Mouse (Mus musculus) embryonic fibroblast, embryonic 13.5 days (primary cell): ENCODE results near the gene Apba1. TPM values are rescaled to one million over a fixed set of nuclear protein-coding genes. Genes with fewer than 3 reads are reported as not detected.
A peak's percentile ranks its signal among the peaks of the same experiment; 100 is the strongest.

Source experiments
- H3K27ac ChIP-seq: 2 replicates; pipeline ENCODE4 v1.5.1; 2012; ENCODE audit warnings: low read length, control low read depth, inconsistent platforms; ENCODE audit not compliant: insufficient read depth
- H3K4me1 ChIP-seq: 2 replicates; pipeline ENCODE4 v1.6.1; 2011; ENCODE audit warnings: low read length; ENCODE audit not compliant: control insufficient read depth, insufficient read depth
- H3K4me3 ChIP-seq: 2 replicates; pipeline ENCODE4 v1.5.1; 2011; ENCODE audit warnings: mild to moderate bottlenecking, control low read depth, low read length; ENCODE audit not compliant: insufficient read depth
- CTCF ChIP-seq: IDR thresholded peaks from 2 replicates; pipeline ENCODE4 v1.5.1; 2011; ENCODE audit warnings: mild to moderate bottlenecking, control low read depth, low read length, moderate library complexity, borderline replicate concordance; ENCODE audit not compliant: insufficient read depth
- POLR2A ChIP-seq: IDR thresholded peaks from 2 replicates; pipeline ENCODE4 v1.6.1; 2011; ENCODE audit warnings: low read depth, mild to moderate bottlenecking, control low read depth, low read length, moderate library complexity
- polyA plus RNA-seq: library from polyadenylated mRNA; stranded (reverse); fragments of >200 nt; gene quantifications from 2 replicates; pipeline ENCODE4 v1.2.4, GENCODE M21; 2011; ENCODE audit warnings: low read depth; ENCODE audit not compliant: missing spikeins, insufficient read length

Gene Apba1
- polyA plus RNA-seq, 1 experiment = 7.5 TPM

DNA sequence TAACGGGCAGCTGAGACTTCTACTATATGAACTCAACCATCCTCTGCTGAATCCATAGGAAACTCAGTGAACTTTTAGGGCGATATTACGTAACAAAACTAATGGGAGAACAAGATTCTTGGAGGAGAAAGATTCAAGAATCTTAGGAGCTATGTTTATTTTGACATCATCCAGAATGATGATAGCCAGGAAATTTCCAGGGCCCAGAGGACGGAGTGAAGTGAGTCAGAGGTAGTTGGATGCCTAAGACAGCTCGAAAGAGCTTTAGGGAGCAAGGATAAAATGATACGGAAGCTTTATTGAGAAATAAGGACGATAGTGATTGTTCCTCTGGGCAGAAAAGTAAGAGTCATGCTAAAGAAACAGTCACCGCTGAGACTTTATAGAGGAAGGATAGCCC, 67.6 kb downstream of the Apba1 start:
- Histone ChIP-seq H3K4me1 (peaks cover 3% of the 10 kb centered on the region; the same call in 1 of the 2 replicates), H3K4me3 (no peak overlapping the region), H3K27ac (no peak overlapping the region)
- no peak for TF ChIP-seq POLR2A
- TF ChIP-seq CTCF = no peak

GRCm38 (mm10) chr19:23830761-23831160, 72.1 kb downstream of the Apba1 start:
- Histone ChIP-seq H3K27ac (no peak overlapping the region), H3K4me3 (no peak overlapping the region), H3K4me1 (no peaks in the 10 kb centered on the region)
- TF ChIP-seq POLR2A = no peak
- TF ChIP-seq CTCF = no peak

DNA sequence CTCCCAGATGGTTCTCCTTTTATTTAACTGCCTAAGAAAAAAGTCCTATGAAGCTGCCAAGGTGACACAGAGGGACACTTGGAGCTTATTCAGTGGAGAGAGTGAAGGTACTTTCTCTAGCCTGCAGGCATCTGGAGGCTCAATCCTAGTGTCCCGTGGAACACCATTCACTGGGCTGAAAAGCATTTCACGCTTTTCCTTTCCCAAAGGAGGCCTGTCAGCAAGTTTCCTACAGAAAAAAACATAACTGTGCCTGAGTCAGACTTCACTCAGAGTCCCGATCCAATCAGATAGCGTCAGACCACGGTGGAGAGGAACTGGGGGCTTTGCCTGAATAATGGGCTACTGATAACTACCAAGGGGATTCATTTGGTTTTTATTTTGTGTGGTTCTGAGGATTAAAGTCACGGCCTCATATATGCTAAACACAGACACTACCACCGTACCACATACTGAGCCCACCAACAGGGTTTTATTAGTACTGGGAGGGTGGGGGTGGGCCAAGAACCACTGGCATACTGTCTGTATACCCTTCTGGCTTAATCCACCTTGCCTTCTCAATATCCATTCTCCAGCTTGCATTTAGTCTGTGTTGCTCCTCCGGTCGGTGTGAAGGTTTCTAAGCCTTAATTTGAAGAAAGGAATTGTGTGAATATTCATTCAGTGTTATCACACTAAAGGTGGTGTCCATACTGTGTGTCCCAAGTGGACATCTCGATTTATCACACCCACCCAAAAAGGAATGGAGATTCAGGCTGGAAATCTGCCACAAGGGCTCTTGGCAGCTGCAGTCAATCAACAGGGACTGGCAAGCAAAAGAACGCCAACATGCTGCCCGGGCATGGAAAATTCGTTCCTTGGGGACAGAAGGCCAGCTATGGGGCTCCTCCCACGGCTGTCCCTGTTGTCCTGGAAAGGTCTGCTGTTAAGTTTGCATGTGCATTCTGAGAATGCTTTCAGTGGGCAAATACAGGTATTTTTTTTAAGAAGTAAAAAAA, 75.3 kb downstream of the Apba1 start:
- no peak overlapping the region for H3K4me3 ChIP-seq
- H3K4me1 ChIP-seq = no peaks in the 10 kb centered on the region
- no peak overlapping the region for H3K27ac ChIP-seq
- no peak for TF ChIP-seq POLR2A
- TF ChIP-seq CTCF = no peak

- no peak overlapping the region for H3K27ac ChIP-seq
- H3K4me1 ChIP-seq = no peaks in the 10 kb centered on the region
- no peak for TF ChIP-seq POLR2A
- no peak for TF ChIP-seq CTCF
- no peak overlapping the region for H3K4me3 ChIP-seq
Measured at GRCm38 (mm10) chr19:23834721-23835120, 76.0 kb downstream of the Apba1 start.

GRCm38 (mm10) chr19:23855832-23856231, 97.1 kb downstream of the Apba1 start:
- Histone ChIP-seq H3K4me3 (no peak overlapping the region), H3K27ac (no peak overlapping the region), H3K4me1 (no peaks in the 10 kb centered on the region)
- no peak for TF ChIP-seq POLR2A
- TF ChIP-seq CTCF = no peak

DNA sequence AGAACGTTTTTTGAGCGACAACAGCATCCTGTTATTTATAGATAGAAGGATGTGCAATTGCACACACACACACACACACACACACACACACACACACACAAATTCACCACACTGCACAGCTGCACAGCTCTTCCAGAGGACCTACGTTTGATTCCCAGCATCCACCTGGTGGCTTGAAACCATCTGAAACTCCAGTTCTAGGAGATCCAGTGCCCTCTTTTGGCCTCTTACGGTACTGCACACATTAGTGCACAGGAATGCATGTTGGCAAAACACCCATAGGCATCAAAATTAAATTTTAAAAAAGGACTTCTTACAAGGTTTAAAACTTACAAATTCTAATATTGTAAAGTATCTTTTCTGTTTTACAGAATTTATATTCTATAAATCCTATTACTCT, 99.4 kb downstream of the Apba1 start:
- Histone ChIP-seq H3K4me1 (no peaks in the 10 kb centered on the region), H3K27ac (no peak overlapping the region), H3K4me3 (no peak overlapping the region)
- no peak for TF ChIP-seq POLR2A
- no peak for TF ChIP-seq CTCF

- no peak overlapping the region for H3K27ac ChIP-seq
- no peak overlapping the region for H3K4me3 ChIP-seq
- peaks cover 2% of the 10 kb centered on the region; the same call in 1 of the 2 replicates for H3K4me1 ChIP-seq
- no peak for TF ChIP-seq CTCF
- TF ChIP-seq POLR2A = no peak
Measured at GRCm38 (mm10) chr19:23858781-23859180, 100.1 kb downstream of the Apba1 start.

DNA sequence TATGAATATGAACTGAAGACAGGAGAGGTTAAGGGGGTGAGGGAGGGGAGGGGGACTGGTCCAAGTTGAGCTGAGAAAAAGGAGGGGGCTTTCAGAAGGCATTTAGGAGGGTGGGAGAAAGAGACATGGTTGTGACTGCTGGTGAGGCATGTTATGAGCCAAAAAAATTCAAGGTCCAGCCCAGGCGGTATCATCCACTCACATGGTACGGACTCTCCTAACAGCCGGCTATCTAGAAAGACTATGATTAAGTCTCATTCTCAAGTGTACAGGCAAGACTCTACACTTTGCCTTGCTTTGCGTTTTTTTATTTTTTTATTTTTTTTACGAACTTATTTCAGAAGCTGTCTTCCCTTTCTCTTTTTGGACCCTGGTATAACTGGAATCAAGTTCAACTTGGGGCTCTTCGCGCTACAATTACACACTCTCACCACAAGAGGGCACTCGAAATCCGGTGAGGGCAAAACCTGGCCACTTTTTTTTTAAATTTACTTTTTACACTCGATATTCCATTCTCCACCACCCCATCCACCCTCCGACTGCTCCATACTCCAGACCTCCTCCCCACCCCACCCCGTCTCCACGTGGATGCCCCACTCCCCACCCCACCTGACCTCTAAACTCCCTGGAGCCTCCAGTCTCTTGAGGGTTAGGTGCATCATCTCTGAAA, 101.6 kb downstream of the Apba1 start:
- peaks cover 3% of the 10 kb centered on the region; the same call in 1 of the 2 replicates for H3K4me1 ChIP-seq
- H3K27ac ChIP-seq = no peak overlapping the region
- TF ChIP-seq POLR2A (no peak), CTCF (peak; percentile 23; the same call in 1 of the 2 replicates)
- no peak overlapping the region for H3K4me3 ChIP-seq

- TF ChIP-seq CTCF (no peak), POLR2A (no peak)
- Histone ChIP-seq H3K4me3 (no peak overlapping the region), H3K27ac (no peak overlapping the region)
Measured at GRCm38 (mm10) chr19:23862736-23863135, 104.0 kb downstream of the Apba1 start.

GRCm38 (mm10) chr19:23863959-23864358, 105.3 kb downstream of the Apba1 start:
- no peak for TF ChIP-seq POLR2A
- TF ChIP-seq CTCF = no peak
- no peak overlapping the region for H3K27ac ChIP-seq
- no peak overlapping the region for H3K4me3 ChIP-seq
- peaks cover 3% of the 10 kb centered on the region; the same call in 1 of the 2 replicates for H3K4me1 ChIP-seq

More at GRCm38 (mm10) chr19:23862736-23863135, 104.0 kb downstream of the Apba1 start:
- peaks cover 3% of the 10 kb centered on the region; the same call in 1 of the 2 replicates for H3K4me1 ChIP-seq

DNA sequence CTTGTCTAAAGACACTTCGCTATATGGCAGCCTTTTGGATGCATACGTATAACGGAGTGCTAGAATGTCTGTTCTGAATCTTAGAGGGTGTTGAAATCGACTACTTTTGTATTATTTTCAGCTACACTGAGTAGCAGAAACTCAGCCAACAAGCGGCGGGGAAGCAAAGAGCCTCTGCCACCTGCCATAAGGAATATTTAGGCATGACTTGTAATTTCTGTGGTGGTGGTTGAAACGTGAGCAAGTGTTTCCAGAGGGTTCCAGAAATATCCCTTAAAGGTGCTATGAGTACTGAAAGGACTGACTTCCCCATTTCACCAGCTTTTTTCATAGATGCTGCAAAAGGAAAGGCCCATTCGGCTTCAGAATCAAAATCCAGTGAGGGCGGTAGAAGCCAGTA, 107.4 kb downstream of the Apba1 start:
- Histone ChIP-seq H3K4me3 (no peak overlapping the region), H3K4me1 (peaks cover 3% of the 10 kb centered on the region; the same call in 1 of the 2 replicates), H3K27ac (no peak overlapping the region)
- TF ChIP-seq POLR2A = no peak
- no peak for TF ChIP-seq CTCF
